Mouse (Mus musculus) MEL (cell line): ENCODE data around the gene Mettl26. TPM values are rescaled to one million over a fixed set of nuclear protein-coding genes. Genes with fewer than 3 reads are reported as not detected.

Experiments
- DNase-seq: peaks from one replicate; pipeline ENCODE4 v3.0.0; 2011; ENCODE audit warnings: low read depth, low spot score
- H3K27ac ChIP-seq: 2 replicates; pipeline ENCODE4 v1.5.1; 2012; ENCODE audit warnings: low read depth, mild to moderate bottlenecking, control low read depth, low read length, moderate library complexity; ENCODE audit not compliant: control insufficient read depth
- H3K27me3 ChIP-seq, 2 experiments: fragments of 150-350 bp in 1 of 2; sonication (generic) in 1 of 2; 2 replicates each; pipeline ENCODE4 v1.6.1; 2012; ENCODE audit warnings: low read length in 2 of 2, mild to moderate bottlenecking in 2 of 2, improper control_type of control experiment in 1 of 2, moderate library complexity in 1 of 2; ENCODE audit not compliant: insufficient read depth in 2 of 2, control insufficient read depth in 1 of 2
- H3K36me3 ChIP-seq, 2 experiments: 2 replicates each; pipeline ENCODE4 v1.6.1; 2012 to 2014; ENCODE audit warnings: low read length in 2 of 2, improper control_type of control experiment in 1 of 2, inconsistent platforms in 1 of 2, mild to moderate bottlenecking in 1 of 2; ENCODE audit not compliant: insufficient read depth in 2 of 2, control insufficient read depth in 1 of 2
- H3K4me1 ChIP-seq, 2 experiments: fragments of 150-350 bp in 1 of 2; sonication (generic) in 1 of 2; 2 replicates each; pipeline ENCODE4 v1.6.1; 2012; ENCODE audit warnings: low read length in 2 of 2, improper control_type of control experiment in 1 of 2, mild to moderate bottlenecking in 1 of 2; ENCODE audit not compliant: insufficient read depth in 2 of 2, control insufficient read depth in 1 of 2
- H3K4me3 ChIP-seq, 2 experiments: fragments of 150-350 bp in 1 of 2; sonication (generic) in 1 of 2; 2 replicates each; pipeline ENCODE4 v1.5.1; 2012; ENCODE audit warnings: low read depth in 2 of 2, low read length in 2 of 2, mild to moderate bottlenecking in 2 of 2, moderate library complexity in 2 of 2, control low read depth in 1 of 2, improper control_type of control experiment in 1 of 2; ENCODE audit not compliant: control insufficient read depth in 1 of 2, insufficient read depth in 1 of 2
- H3K79me2 ChIP-seq: 2 replicates; pipeline ENCODE4 v1.6.1; 2012; ENCODE audit warnings: mild to moderate bottlenecking, low read length, moderate library complexity; ENCODE audit not compliant: control insufficient read depth, poor library complexity, insufficient read depth
- H3K9ac ChIP-seq: 2 replicates; pipeline ENCODE4 v1.6.1; 2012; ENCODE audit warnings: low read depth, mild to moderate bottlenecking, control low read depth, low read length, moderate library complexity; ENCODE audit not compliant: control insufficient read depth, poor library complexity, severe bottlenecking
- H3K9me3 ChIP-seq: fragments of 150-350 bp; sonication (generic); replicated peaks from 2 replicates; pipeline ENCODE4 v1.6.1; 2012; ENCODE audit warnings: mild to moderate bottlenecking, low read length, improper control_type of control experiment, moderate library complexity; ENCODE audit not compliant: insufficient read depth
- CHD1 ChIP-seq: IDR thresholded peaks from 2 replicates; pipeline ENCODE4 v1.6.1; 2012; ENCODE audit warnings: low read depth, mild to moderate bottlenecking, inconsistent platforms, low read length, improper control_type of control experiment
- CHD2 ChIP-seq: IDR thresholded peaks from 2 replicates; pipeline ENCODE4 v1.6.1; 2011; ENCODE audit warnings: low read length, improper control_type of control experiment
- CTCF ChIP-seq, 3 experiments: IDR thresholded peaks in 2 of 3; conservative IDR thresholded peaks in 1 of 3; 2 replicates each; pipeline ENCODE4 v1.5.1; 2011 to 2012; ENCODE audit warnings: low read length in 3 of 3, low read depth in 2 of 3, mild to moderate bottlenecking in 2 of 3, improper control_type of control experiment in 1 of 3, inconsistent platforms in 1 of 3, mixed read lengths in 1 of 3, moderate library complexity in 1 of 3; ENCODE audit not compliant: control insufficient read depth in 1 of 3, insufficient read depth in 1 of 3, poor library complexity in 1 of 3, severe bottlenecking in 1 of 3
- EP300 ChIP-seq, 2 experiments: IDR thresholded peaks; 2 replicates each; pipeline ENCODE4 v1.6.1; 2011; ENCODE audit warnings: improper control_type of control experiment in 2 of 2, low read length in 2 of 2, low read depth in 1 of 2, mild to moderate bottlenecking in 1 of 2
- ETS1 ChIP-seq: IDR thresholded peaks from 2 replicates; pipeline ENCODE4 v1.6.1; 2012; ENCODE audit warnings: low read depth, mild to moderate bottlenecking, inconsistent platforms, low read length, improper control_type of control experiment, moderate library complexity
- GATA1 ChIP-seq: IDR thresholded peaks from 2 replicates; pipeline ENCODE4 v1.6.1; 2011; ENCODE audit warnings: low read depth, low read length, improper control_type of control experiment
- HCFC1 ChIP-seq: IDR thresholded peaks from 2 replicates; pipeline ENCODE4 v1.6.1; 2012; ENCODE audit warnings: low read depth, mild to moderate bottlenecking, inconsistent platforms, low read length, improper control_type of control experiment, moderate library complexity
- MAX ChIP-seq: IDR thresholded peaks from 2 replicates; pipeline ENCODE4 v1.6.1; 2011; ENCODE audit warnings: low read length, improper control_type of control experiment
- MEF2A ChIP-seq: IDR thresholded peaks from 2 replicates; pipeline ENCODE4 v1.6.1; 2014; ENCODE audit warnings: low read depth, mild to moderate bottlenecking, inconsistent platforms, low read length, improper control_type of control experiment; ENCODE audit not compliant: poor library complexity, insufficient replicate concordance, severe bottlenecking; ENCODE audit errors: extremely low read depth
- MYB ChIP-seq: IDR thresholded peaks from 2 replicates; pipeline ENCODE4 v1.6.1; 2011; ENCODE audit warnings: mild to moderate bottlenecking, low read depth, low read length, improper control_type of control experiment
- MYC ChIP-seq: IDR thresholded peaks from 2 replicates; pipeline ENCODE4 v1.6.1; 2011; ENCODE audit warnings: low read depth, mild to moderate bottlenecking, low read length, improper control_type of control experiment, moderate library complexity
- RAD21 ChIP-seq: IDR thresholded peaks from 2 replicates; pipeline ENCODE4 v1.6.1; 2011; ENCODE audit warnings: mild to moderate bottlenecking, low read depth, low read length, improper control_type of control experiment
- RCOR1 ChIP-seq: IDR thresholded peaks from 2 replicates; pipeline ENCODE4 v1.6.1; 2012; ENCODE audit warnings: low read depth, mild to moderate bottlenecking, inconsistent platforms, low read length, improper control_type of control experiment
- SMC3 ChIP-seq: IDR thresholded peaks from 2 replicates; pipeline ENCODE4 v1.6.1; 2011; ENCODE audit warnings: low read depth, low read length, improper control_type of control experiment
- USF1 ChIP-seq: IDR thresholded peaks from 2 replicates; pipeline ENCODE4 v1.6.1; 2014; ENCODE audit warnings: low read depth, mild to moderate bottlenecking, inconsistent platforms, low read length, improper control_type of control experiment, moderate library complexity
- ZC3H11A ChIP-seq: IDR thresholded peaks from 2 replicates; pipeline ENCODE4 v1.6.1; 2012; ENCODE audit warnings: low read depth, mild to moderate bottlenecking, inconsistent platforms, low read length, improper control_type of control experiment
- ZNF384 ChIP-seq: IDR thresholded peaks from 2 replicates; pipeline ENCODE4 v1.6.1; 2012; ENCODE audit warnings: low read depth, mild to moderate bottlenecking, inconsistent platforms, low read length, improper control_type of control experiment
- polyA plus RNA-seq, 2 experiments: library from polyadenylated mRNA; stranded (reverse) in 1 of 2; unstranded in 1 of 2; fragments of >175 nt in 1 of 2; fragments of >200 nt in 1 of 2; gene quantifications; 2 replicates each; pipeline versions ENCODE4 v1.2.1 to v1.2.4; 2012; ENCODE audit warnings: low replicate concordance in 2 of 2, low read depth in 1 of 2; ENCODE audit not compliant: insufficient read length in 2 of 2, insufficient read depth in 1 of 2, missing spikeins in 1 of 2
- total RNA-seq: library from RNA; depleted of rRNA; stranded (reverse); fragments of 300-350 nt; gene quantifications from 2 replicates; pipeline ENCODE4 v1.2.3, GENCODE M21; 2012

Mettl26 gene
- total and polyA plus RNA-seq, 3 experiments, result 31.7 to 50.6 TPM; not detected in 1

GRCm38 (mm10) chr17:25883824-25884223, 8.9 kb downstream of the Mettl26 start:
- Histone ChIP-seq H3K9me3 (no peaks in the 10 kb centered on the region), H3K4me3 (no peak overlapping the region), H3K79me2 (no peaks in the 10 kb centered on the region), H3K27ac (no peak overlapping the region), H3K4me1 (no peaks in the 10 kb centered on the region), H3K9ac (no peak overlapping the region), H3K27me3 (no peaks in the 10 kb centered on the region), H3K36me3 (no peaks in the 10 kb centered on the region)
- peak in 2 of 3 experiments; percentile 11 to 15; a peak in 2 of 6 replicates for TF ChIP-seq CTCF (IDR thresholded peaks at IDR 0.05 in 2 of 3, conservative IDR thresholded peaks at IDR 0.05 in 1 of 3; ENCODE audit: control insufficient read depth in 1 of 3, insufficient read depth in 1 of 3, low read depth in 2 of 3, low read length in 3 of 3, poor library complexity in 1 of 3, severe bottlenecking in 1 of 3)
- no peak for TF ChIP-seq MYB
- no peak for DNase-seq

- TF ChIP-seq CHD1 (no peak), CTCF (IDR thresholded peaks at IDR 0.05 in 2 of 3, conservative IDR thresholded peaks at IDR 0.05 in 1 of 3; ENCODE audit: control insufficient read depth in 1 of 3, insufficient read depth in 1 of 3, low read depth in 2 of 3, low read length in 3 of 3, poor library complexity in 1 of 3, severe bottlenecking in 1 of 3) (peak; percentile 47 to 60 (median 59)), RAD21 (peak; percentile 34), ZNF384 (no peak), EP300 (IDR thresholded peaks at IDR 0.05; ENCODE audit: low read depth in 1 of 2, low read length in 2 of 2) (no peak), USF1 (no peak), ETS1 (no peak), GATA1 (no peak), SMC3 (peak; percentile 24), CHD2 (no peak), MYC (no peak), MAX (no peak), HCFC1 (no peak), ZC3H11A (no peak), RCOR1 (no peak), MEF2A (no peak)
- H3K79me2 ChIP-seq, result no peaks in the 10 kb centered on the region
- H3K9me3 ChIP-seq, result no peaks in the 10 kb centered on the region
- H3K9ac ChIP-seq, result no peak overlapping the region
- H3K36me3 ChIP-seq, result peaks cover 0 to 4% of the 10 kb centered on the region in 2 experiments; a peak in 1 of 4 replicates
- no peaks in the 10 kb centered on the region for H3K27me3 ChIP-seq
- DNase-seq, result peak; percentile 62
- no peak overlapping the region for H3K4me3 ChIP-seq
- H3K4me1 ChIP-seq, result 0 out of 4 replicates have a peak, but pooled peaks cover 0 to 6% of the 10 kb centered on the region in 2 experiments
- no peak overlapping the region for H3K27ac ChIP-seq
Measured at GRCm38 (mm10) chr17:25885636-25886035, 10.8 kb downstream of the Mettl26 start.
